Mouse (Mus musculus) hindbrain, embryonic 11.5 days (tissue): ENCODE data around the gene Icam1. TPM values are rescaled to one million over a fixed set of nuclear protein-coding genes. Genes with fewer than 3 reads are reported as not detected.

Experiments
- ATAC-seq: fragments of 200-750 bp; cut with Nextera tagmentation; 2 replicates; pipeline ENCODE4 v1.8.0; 2017; ENCODE audit warnings: mild to moderate bottlenecking, moderate TSS enrichment, moderate library complexity; ENCODE audit not compliant: low FRiP score
- DNase-seq: peaks from one replicate; pipeline ENCODE4 v3.0.0-alpha.2; 2015; ENCODE audit warnings: low spot score
- H3K27ac ChIP-seq: fragments of 300-500 bp; sonication (generic); 2 replicates; pipeline ENCODE4 v1.5.1; 2014; ENCODE audit warnings: mild to moderate bottlenecking, low read depth, low read length
- H3K27me3 ChIP-seq: fragments of 300-500 bp; sonication (generic); 2 replicates; pipeline ENCODE4 v1.6.1; 2014; ENCODE audit warnings: mild to moderate bottlenecking, low read length, moderate library complexity, mixed read lengths; ENCODE audit not compliant: control insufficient read depth, insufficient read depth
- H3K36me3 ChIP-seq: fragments of 300-500 bp; sonication (generic); 2 replicates; pipeline ENCODE4 v1.6.1; 2014; ENCODE audit warnings: mild to moderate bottlenecking, low read length, moderate library complexity, mixed read lengths; ENCODE audit not compliant: control insufficient read depth, insufficient read depth
- H3K4me1 ChIP-seq: fragments of 300-500 bp; sonication (generic); replicated peaks from 2 replicates; pipeline ENCODE4 v1.6.1; 2014; ENCODE audit warnings: low read length, mixed read lengths; ENCODE audit not compliant: control insufficient read depth, insufficient read depth
- H3K4me2 ChIP-seq: fragments of 300-500 bp; sonication (generic); replicated peaks from 2 replicates; pipeline ENCODE4 v1.6.1; 2014; ENCODE audit warnings: mild to moderate bottlenecking, low read depth, low read length
- H3K4me3 ChIP-seq: fragments of 300-500 bp; sonication (generic); 2 replicates; pipeline ENCODE4 v1.5.1; 2014; ENCODE audit warnings: low read depth, low read length
- H3K9ac ChIP-seq: fragments of 300-500 bp; sonication (generic); 2 replicates; pipeline ENCODE4 v1.6.1; 2014; ENCODE audit warnings: low read depth, low read length
- H3K9me3 ChIP-seq: fragments of 300-500 bp; sonication (generic); 2 replicates; pipeline ENCODE4 v1.6.1; 2016; ENCODE audit warnings: low read length; ENCODE audit not compliant: control insufficient read depth
- WGBS: fragments of 180-500 bp; shearing (Covaris S2); extraction: QIAGEN DNeasy Blood & Tissue Kit; methylation state at CpG from one replicate; pipeline ENCODE4 v1.1.7; 2014; 5-methylcytosine and 5-hydroxymethylcytosine counted together
- polyA plus RNA-seq: library from polyadenylated mRNA; unstranded; fragments of >200 nt; fragmentation: Nextera tagmentation; extraction: Ambion mirVana; gene quantifications from 2 replicates; pipeline ENCODE4 v1.2.1, GENCODE M21; 2014

Gene Icam1
- polyA plus RNA-seq, 1 experiment from 2014 or later, result 4.3 TPM

DNA sequence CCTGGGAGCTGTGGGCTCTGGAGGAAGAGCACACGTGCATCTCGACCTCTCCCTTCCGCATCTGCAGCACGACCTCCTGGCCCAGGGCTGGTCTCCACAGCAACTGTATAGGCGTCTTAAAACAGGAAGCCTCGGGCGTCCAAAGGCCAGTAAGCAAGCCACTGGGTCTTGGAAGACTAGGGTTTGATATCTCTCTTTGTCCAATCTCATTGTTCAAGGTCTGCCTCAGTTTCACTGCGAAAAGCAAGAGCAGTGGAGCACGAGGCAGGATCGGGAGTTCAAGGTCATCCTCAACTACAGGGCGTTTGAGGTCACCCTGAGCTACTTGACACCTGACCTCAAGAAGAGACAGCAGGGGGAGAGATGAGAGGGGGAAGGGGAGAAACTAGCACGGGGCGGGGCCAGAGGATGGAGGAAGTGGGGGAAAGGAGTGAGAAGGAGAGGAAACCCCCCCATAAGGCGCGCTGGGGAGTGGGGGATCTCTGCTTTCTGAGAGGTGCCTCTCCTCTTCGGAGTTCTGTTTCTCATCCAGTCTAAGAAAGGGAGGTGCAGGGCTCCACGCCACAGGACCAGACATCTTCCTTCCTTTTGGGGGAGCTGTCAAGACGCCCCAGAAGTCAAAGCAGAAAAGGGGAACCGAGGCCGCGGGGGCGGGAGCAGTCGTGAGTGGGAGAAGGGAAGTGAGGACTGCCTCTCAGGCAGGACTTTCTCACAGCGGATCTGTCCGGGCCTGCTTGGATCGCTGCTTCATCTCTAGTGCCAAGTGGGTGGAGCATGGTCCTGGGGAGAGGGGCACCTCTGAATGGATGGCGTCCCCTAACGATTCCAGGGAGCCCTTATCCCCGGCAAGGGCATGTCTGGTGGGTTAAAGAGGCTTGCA is 854 bp upstream of the Icam1 start:
- no peak overlapping the region for H3K4me3 ChIP-seq
- no peak for ATAC-seq
- H3K4me1 ChIP-seq, result no peaks in the 10 kb centered on the region
- no peaks in the 10 kb centered on the region for H3K36me3 ChIP-seq
- peak overlapping the region; percentile 17; the same call in 1 of the 2 replicates for H3K4me2 ChIP-seq
- 3% methylated on average over 29 of the region's 29 CpGs for WGBS
- peak; percentile 31 for DNase-seq
- no peak overlapping the region for H3K27ac ChIP-seq
- H3K9me3 ChIP-seq, result no peaks in the 10 kb centered on the region
- H3K9ac ChIP-seq, result no peak overlapping the region
- H3K27me3 ChIP-seq, result peaks cover 36% of the 10 kb centered on the region

- Histone ChIP-seq H3K4me3 (no peak overlapping the region), H3K4me2 (no peak overlapping the region), H3K9ac (no peak overlapping the region), H3K27ac (no peak overlapping the region), H3K27me3 (peaks cover 36% of the 10 kb centered on the region), H3K36me3 (no peaks in the 10 kb centered on the region), H3K4me1 (no peaks in the 10 kb centered on the region), H3K9me3 (no peaks in the 10 kb centered on the region)
- ATAC-seq, result no peak
- peak; percentile 30 for DNase-seq
- WGBS, result 8% methylated on average over 17 of the region's 17 CpGs
Observed at GRCm38 (mm10) chr9:21016331-21017176, 769 bp downstream of the Icam1 start.

DNA sequence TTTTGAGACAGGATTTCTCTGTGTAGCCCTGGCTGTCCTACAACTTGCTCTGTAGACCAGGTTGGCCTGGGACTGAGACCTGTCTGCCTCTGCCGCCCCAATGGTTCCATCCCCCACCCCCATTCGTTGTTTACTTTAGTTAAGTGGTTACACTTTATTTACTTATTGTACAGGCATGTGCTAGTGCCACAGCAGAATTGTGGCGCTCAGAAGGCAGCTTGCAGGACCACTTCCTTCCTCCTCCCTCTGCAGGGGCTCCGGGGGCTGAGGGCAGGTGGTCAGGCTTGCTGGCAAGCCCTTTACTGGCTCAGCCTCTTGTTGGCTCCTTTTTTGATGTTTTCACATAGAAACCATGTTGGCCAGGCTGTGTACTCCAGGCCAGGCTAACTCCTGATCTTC is 1.4 kb downstream of the Icam1 start:
- Histone ChIP-seq H3K9me3 (no peaks in the 10 kb centered on the region), H3K9ac (no peak overlapping the region), H3K4me1 (no peaks in the 10 kb centered on the region), H3K27ac (no peak overlapping the region), H3K27me3 (peaks cover 36% of the 10 kb centered on the region), H3K36me3 (no peaks in the 10 kb centered on the region), H3K4me3 (no peak overlapping the region), H3K4me2 (no peak overlapping the region)
- DNase-seq (no peak), ATAC-seq (no peak)
- 38% methylated on average over 4 of the region's 4 CpGs for WGBS

- Histone ChIP-seq H3K27me3 (peaks cover 36% of the 10 kb centered on the region), H3K27ac (no peak overlapping the region), H3K4me3 (no peak overlapping the region), H3K4me1 (no peaks in the 10 kb centered on the region), H3K9me3 (no peaks in the 10 kb centered on the region), H3K36me3 (no peaks in the 10 kb centered on the region), H3K9ac (no peak overlapping the region), H3K4me2 (no peak overlapping the region)
- ATAC-seq (no peak), DNase-seq (no peak)
- WGBS, result 64% methylated on average over 2 of the region's 2 CpGs
Observed at GRCm38 (mm10) chr9:21018600-21018999, 2.8 kb downstream of the Icam1 start.

GRCm38 (mm10) chr9:21021363-21021762 is 5.6 kb downstream of the Icam1 start:
- H3K9me3 ChIP-seq, result no peaks in the 10 kb centered on the region
- no peaks in the 10 kb centered on the region for H3K4me1 ChIP-seq
- WGBS, result 76% methylated on average over 3 of the region's 3 CpGs
- ATAC-seq, result no peak
- H3K4me3 ChIP-seq, result no peak overlapping the region
- peaks cover 15% of the 10 kb centered on the region for H3K27me3 ChIP-seq
- H3K27ac ChIP-seq, result no peak overlapping the region
- H3K9ac ChIP-seq, result no peak overlapping the region
- DNase-seq, result no peak
- H3K4me2 ChIP-seq, result no peak overlapping the region
- no peaks in the 10 kb centered on the region for H3K36me3 ChIP-seq

- Histone ChIP-seq H3K9ac (no peak overlapping the region), H3K4me3 (no peak overlapping the region), H3K4me1 (no peaks in the 10 kb centered on the region), H3K4me2 (no peak overlapping the region), H3K9me3 (no peaks in the 10 kb centered on the region), H3K27ac (no peak overlapping the region), H3K27me3 (peaks cover 9% of the 10 kb centered on the region), H3K36me3 (no peaks in the 10 kb centered on the region)
- no peak for DNase-seq
- WGBS, result 68% methylated on average over 6 of the region's 6 CpGs
- ATAC-seq, result no peak
Observed at GRCm38 (mm10) chr9:21022288-21022687, 6.5 kb downstream of the Icam1 start.

DNA sequence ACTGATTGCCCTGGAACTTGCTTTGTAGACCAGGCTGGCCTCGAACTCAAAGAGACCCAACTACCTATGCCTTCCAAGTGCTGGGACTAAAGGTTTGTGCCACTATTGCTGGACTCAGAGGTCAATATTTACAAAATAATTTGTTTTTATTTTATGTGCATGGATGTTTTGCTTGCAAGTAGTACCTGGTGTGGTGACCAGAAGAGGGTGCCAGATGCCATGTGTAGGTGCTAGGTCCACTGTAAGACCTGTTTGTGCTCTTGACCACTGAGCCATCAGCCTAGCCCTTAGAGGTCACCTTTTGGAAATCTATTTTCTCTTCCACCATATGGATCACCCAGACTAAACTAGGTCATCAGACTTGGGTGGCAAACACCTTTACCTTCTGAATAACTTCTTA is 6.9 kb downstream of the Icam1 start:
- Histone ChIP-seq H3K36me3 (no peaks in the 10 kb centered on the region), H3K9me3 (no peaks in the 10 kb centered on the region), H3K9ac (no peak overlapping the region), H3K4me3 (no peak overlapping the region), H3K4me1 (no peaks in the 10 kb centered on the region), H3K27ac (no peak overlapping the region), H3K27me3 (peaks cover 5% of the 10 kb centered on the region), H3K4me2 (no peak overlapping the region)
- ATAC-seq (no peak), DNase-seq (no peak)
- WGBS, result 88% methylated on average over 1 of the region's 1 CpGs

DNA sequence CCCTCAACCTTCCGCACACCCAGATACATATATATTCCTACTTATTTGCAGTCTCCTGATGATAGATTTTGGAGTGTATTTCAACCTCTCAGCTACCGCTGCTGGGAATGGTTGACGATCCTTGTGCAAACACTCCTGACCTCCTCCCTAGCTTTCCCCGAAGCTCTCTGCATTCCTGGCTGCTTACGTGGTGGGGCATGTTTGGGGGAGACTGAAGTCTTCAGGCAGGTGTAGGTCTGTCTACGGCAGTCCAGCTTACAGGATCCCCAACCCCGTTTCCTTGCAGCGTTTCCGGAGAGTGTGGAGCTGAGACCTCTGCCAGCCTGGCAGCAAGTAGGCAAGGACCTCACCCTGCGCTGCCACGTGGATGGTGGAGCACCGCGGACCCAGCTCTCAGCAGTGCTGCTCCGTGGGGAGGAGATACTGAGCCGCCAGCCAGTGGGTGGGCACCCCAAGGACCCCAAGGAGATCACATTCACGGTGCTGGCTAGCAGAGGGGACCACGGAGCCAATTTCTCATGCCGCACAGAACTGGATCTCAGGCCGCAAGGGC is 9.5 kb downstream of the Icam1 start:
- no peak for DNase-seq
- Histone ChIP-seq H3K36me3 (no peaks in the 10 kb centered on the region), H3K27ac (no peak overlapping the region), H3K9ac (no peak overlapping the region), H3K4me1 (peaks cover 2% of the 10 kb centered on the region; the same call in 1 of the 2 replicates), H3K4me3 (no peak overlapping the region), H3K4me2 (no peak overlapping the region), H3K9me3 (no peaks in the 10 kb centered on the region), H3K27me3 (peaks cover 22% of the 10 kb centered on the region)
- WGBS, result 72% methylated on average over 19 of the region's 19 CpGs
- no peak for ATAC-seq
